Mouse (Mus musculus): ENCODE data around the gene Ice2. TPM values are rescaled to one million over a fixed set of nuclear protein-coding genes. Genes with fewer than 3 reads are reported as not detected.

The Ice2 gene
- polyA plus RNA-seq, 2 experiments, result 4.0 to 6.7 TPM

GRCm38 (mm10) chr9:69453066-69453900, 55.6 kb downstream of the Ice2 start, which contains the start of gene Anxa2:
TSS of gene Anxa2 (plus strand) at chr9:69453620.
- ATAC-seq (ENCODE audit: insufficient read depth), result peak; percentile 78
- peak in 2 of 3 experiments; percentile 37 to 53 for DNase-seq (ENCODE audit: low read depth in 3 of 3, low spot score in 3 of 3)
- Histone ChIP-seq H3K4me2 (ENCODE audit: low read depth) (peak within 1 kb of the TSS; percentile 55), H3K9me3 (ENCODE audit: control insufficient read depth, low read length) (no peaks in the 10 kb centered on the region), H3K36me3 (replicated peaks; ENCODE audit: control insufficient read depth, insufficient read depth, low read depth) (no peaks in the 10 kb centered on the region), H3K27me3 (ENCODE audit: control insufficient read depth, insufficient read depth, low read length) (no peaks in the 10 kb centered on the region), H3K4me1 (replicated peaks; ENCODE audit: control insufficient read depth in 2 of 2, insufficient read depth in 2 of 2, low read length in 1 of 2) (peaks cover 0 to 28% of the 10 kb centered on the region in 2 experiments; a peak in 3 of 4 replicates), H3K4me3 (ENCODE audit: insufficient read depth in 1 of 2, low read depth in 2 of 2, low read length in 2 of 2) (peak within 1 kb of the TSS; percentile 56 to 60), H3K27ac (no peak within 1 kb of the TSS), H3K9ac (replicated peaks) (peak within 1 kb of the TSS; percentile 48)
- TF ChIP-seq EP300 (IDR thresholded peaks at IDR 0.05; ENCODE audit: low read depth) (no peak), CTCF (IDR thresholded peaks at IDR 0.05; ENCODE audit: low read depth) (no peak)
- WGBS (ENCODE audit: insufficient replicate concordance), result 12% methylated on average over 34 of the region's 37 CpGs

- no peaks in the 10 kb centered on the region for H3K36me3 ChIP-seq (replicated peaks; ENCODE audit: control insufficient read depth, insufficient read depth, low read depth)
- no peaks in the 10 kb centered on the region for H3K9me3 ChIP-seq (ENCODE audit: control insufficient read depth, low read length)
- ATAC-seq (ENCODE audit: insufficient read depth) (peak; percentile 45; the same call in 1 of the 2 replicates), DNase-seq (ENCODE audit: low read depth in 3 of 3, low spot score in 3 of 3) (no peak)
- peak overlapping the region; percentile 55 for H3K4me2 ChIP-seq (ENCODE audit: low read depth)
- peaks cover 0 to 32% of the 10 kb centered on the region in 2 experiments; a peak in 3 of 4 replicates for H3K4me1 ChIP-seq (replicated peaks; ENCODE audit: control insufficient read depth in 2 of 2, insufficient read depth in 2 of 2, low read length in 1 of 2)
- H3K27ac ChIP-seq, result no peak overlapping the region
- peak overlapping the region; percentile 56 to 60 for H3K4me3 ChIP-seq (ENCODE audit: insufficient read depth in 1 of 2, low read depth in 2 of 2, low read length in 2 of 2)
- TF ChIP-seq EP300 (IDR thresholded peaks at IDR 0.05; ENCODE audit: low read depth), result no peak
- no peak for TF ChIP-seq CTCF (IDR thresholded peaks at IDR 0.05; ENCODE audit: low read depth)
- peak overlapping the region; percentile 48 for H3K9ac ChIP-seq (replicated peaks)
- no peaks in the 10 kb centered on the region for H3K27me3 ChIP-seq (ENCODE audit: control insufficient read depth, insufficient read depth, low read length)
- 3% methylated on average over 32 of the region's 32 CpGs for WGBS (ENCODE audit: insufficient replicate concordance)
These were observed 56.4 kb downstream of the Ice2 start for GRCm38 (mm10) chr9:69453901-69454666.

DNA sequence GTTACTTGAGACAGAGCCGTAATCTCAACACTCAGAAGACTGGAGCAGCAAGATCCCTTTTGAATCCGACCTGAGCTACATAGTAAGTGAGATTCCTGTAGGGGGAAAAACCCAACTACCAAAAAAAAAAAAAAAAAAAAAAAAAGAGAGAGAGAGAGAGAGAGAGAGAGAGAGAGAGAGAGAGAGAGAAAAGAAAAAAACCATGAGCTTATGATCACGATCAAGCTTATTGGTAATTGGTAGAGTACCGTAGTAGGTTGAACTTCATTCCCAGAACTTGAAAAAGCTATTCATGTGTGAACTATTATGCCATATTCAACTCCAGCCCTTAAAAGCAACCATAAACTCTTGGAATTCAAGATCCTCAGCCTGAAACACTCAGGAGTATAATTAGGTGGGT, 57.0 kb downstream of the Ice2 start:
- TF ChIP-seq EP300 (IDR thresholded peaks at IDR 0.05; ENCODE audit: low read depth) (no peak), CTCF (IDR thresholded peaks at IDR 0.05; ENCODE audit: low read depth) (no peak)
- WGBS (ENCODE audit: insufficient replicate concordance), result 35% methylated on average over 4 of the region's 4 CpGs
- no peak for DNase-seq (ENCODE audit: low read depth in 3 of 3, low spot score in 3 of 3)
- Histone ChIP-seq H3K9ac (replicated peaks) (no peak overlapping the region), H3K4me3 (ENCODE audit: insufficient read depth in 1 of 2, low read depth in 2 of 2, low read length in 2 of 2) (peak overlapping the region; percentile 56 to 60; a peak in 2 of 4 replicates), H3K4me2 (ENCODE audit: low read depth) (peak overlapping the region; percentile 55), H3K36me3 (replicated peaks; ENCODE audit: control insufficient read depth, insufficient read depth, low read depth) (no peaks in the 10 kb centered on the region), H3K4me1 (replicated peaks; ENCODE audit: control insufficient read depth in 2 of 2, insufficient read depth in 2 of 2, low read length in 1 of 2) (peaks cover 0 to 35% of the 10 kb centered on the region in 2 experiments; a peak in 3 of 4 replicates), H3K9me3 (ENCODE audit: control insufficient read depth, low read length) (no peaks in the 10 kb centered on the region), H3K27ac (no peak overlapping the region), H3K27me3 (ENCODE audit: control insufficient read depth, insufficient read depth, low read length) (no peaks in the 10 kb centered on the region)
- ATAC-seq (ENCODE audit: insufficient read depth), result no peak

DNA sequence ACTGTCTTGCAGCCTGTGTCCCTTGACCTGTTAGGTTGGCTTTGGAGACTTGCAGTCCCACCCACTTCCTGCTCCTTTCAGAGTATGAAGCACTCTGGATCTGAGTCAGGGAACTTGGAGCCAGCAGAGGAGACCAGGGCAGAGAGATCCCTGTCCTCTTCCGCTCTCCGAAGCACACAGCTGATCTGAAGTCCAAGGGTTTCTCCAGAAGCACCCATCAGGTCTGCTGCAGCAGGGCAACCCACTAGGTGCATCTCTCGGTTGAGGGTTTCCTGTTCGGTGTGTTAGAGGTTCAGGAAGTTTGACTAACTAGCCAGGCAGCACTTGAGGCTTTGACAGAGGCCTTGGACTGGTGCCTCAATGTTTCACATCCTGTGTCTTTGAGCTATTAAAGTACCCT, 57.7 kb downstream of the Ice2 start:
- Histone ChIP-seq H3K27ac (no peak overlapping the region), H3K36me3 (replicated peaks; ENCODE audit: control insufficient read depth, insufficient read depth, low read depth) (no peaks in the 10 kb centered on the region), H3K4me2 (ENCODE audit: low read depth) (no peak overlapping the region; the same call in 1 of the 2 replicates), H3K27me3 (ENCODE audit: control insufficient read depth, insufficient read depth, low read length) (no peaks in the 10 kb centered on the region), H3K9me3 (ENCODE audit: control insufficient read depth, low read length) (no peaks in the 10 kb centered on the region), H3K4me1 (replicated peaks; ENCODE audit: control insufficient read depth in 2 of 2, insufficient read depth in 2 of 2, low read length in 1 of 2) (peaks cover 0 to 35% of the 10 kb centered on the region in 2 experiments; a peak in 3 of 4 replicates), H3K9ac (replicated peaks) (no peak overlapping the region), H3K4me3 (ENCODE audit: insufficient read depth in 1 of 2, low read depth in 2 of 2, low read length in 2 of 2) (no peak overlapping the region)
- DNase-seq (ENCODE audit: low read depth in 3 of 3, low spot score in 3 of 3) (no peak), ATAC-seq (ENCODE audit: insufficient read depth) (no peak)
- no peak for TF ChIP-seq EP300 (IDR thresholded peaks at IDR 0.05; ENCODE audit: low read depth)
- no peak for TF ChIP-seq CTCF (IDR thresholded peaks at IDR 0.05; ENCODE audit: low read depth)
- 21% methylated on average over 4 of the region's 4 CpGs for WGBS (ENCODE audit: insufficient replicate concordance)

Measured in liver, embryonic 14.5 days (tissue).